Mouse (Mus musculus) kidney, adult 2 months (tissue): ENCODE data around the gene Lamc2.

Source experiments
- CTCF ChIP-seq: fragments of 200-500 bp; conservative IDR thresholded peaks from 2 replicates; pipeline ENCODE4 v1.5.1; 2011; ENCODE audit warnings: low read depth, mild to moderate bottlenecking, control low read depth, low read length, moderate library complexity, mixed read lengths; ENCODE audit not compliant: insufficient read depth, insufficient read length
- POLR2A ChIP-seq: fragments of 200-500 bp; IDR thresholded peaks from one replicate; pipeline ENCODE4 v1.6.1; 2011; ENCODE audit warnings: low read depth, low read length, control low read depth

DNA sequence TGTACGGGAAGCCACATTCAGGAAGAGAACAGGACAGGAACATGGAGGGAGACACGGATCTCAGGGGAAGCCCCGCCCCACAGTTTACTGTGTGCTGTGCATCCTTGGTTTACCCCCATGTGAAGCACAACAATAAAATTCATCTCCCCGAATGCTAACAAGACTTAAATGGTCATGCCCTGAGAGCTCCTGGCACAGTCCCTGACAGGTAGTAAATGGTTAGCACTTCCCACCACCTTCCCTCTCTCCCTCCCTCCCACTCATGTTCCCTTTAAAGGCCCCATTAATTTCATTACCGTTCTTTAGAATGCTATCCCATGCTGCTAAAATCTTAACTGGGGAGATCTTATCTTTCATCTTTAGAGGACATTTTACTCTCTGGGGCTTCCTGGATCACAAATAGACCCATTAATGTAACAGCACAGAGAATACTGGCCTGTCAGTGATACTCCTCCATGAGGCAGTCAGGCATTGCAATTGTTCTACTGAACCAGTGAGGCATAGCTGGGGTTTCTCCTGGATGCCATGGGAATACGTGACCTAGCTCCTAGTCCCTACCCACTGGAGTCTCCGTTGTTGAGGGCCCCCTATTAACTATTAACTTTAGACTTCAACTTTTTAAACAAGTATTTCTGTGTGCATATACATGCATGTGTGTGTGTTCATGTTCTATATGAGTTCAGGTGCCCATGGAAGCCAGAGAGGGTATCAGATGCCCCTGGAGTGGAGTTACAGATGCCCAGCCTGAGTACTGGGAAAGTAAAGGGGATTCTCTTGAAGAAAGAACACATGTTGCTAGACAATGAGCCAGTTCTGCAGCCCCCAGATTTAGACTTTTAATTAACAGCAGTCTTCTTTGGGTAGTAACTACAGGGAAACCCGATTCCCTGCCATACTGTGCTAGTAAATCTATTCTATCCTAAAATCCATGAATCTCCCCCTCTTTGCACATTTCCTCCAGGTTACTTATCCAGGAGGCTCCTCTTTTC is 60.7 kb downstream of the Lamc2 start:
- no peak for TF ChIP-seq POLR2A
- TF ChIP-seq CTCF: no peak
